Mouse (Mus musculus) mesoderm, embryonic 11.5 days (tissue): ENCODE data around the gene Atp6v1fnb.

Source experiments
- DNase-seq: peaks from one replicate; pipeline ENCODE4 v3.0.0-alpha.2; 2012; ENCODE audit warnings: low read depth, low spot score

Atp6v1fnb gene

DNA sequence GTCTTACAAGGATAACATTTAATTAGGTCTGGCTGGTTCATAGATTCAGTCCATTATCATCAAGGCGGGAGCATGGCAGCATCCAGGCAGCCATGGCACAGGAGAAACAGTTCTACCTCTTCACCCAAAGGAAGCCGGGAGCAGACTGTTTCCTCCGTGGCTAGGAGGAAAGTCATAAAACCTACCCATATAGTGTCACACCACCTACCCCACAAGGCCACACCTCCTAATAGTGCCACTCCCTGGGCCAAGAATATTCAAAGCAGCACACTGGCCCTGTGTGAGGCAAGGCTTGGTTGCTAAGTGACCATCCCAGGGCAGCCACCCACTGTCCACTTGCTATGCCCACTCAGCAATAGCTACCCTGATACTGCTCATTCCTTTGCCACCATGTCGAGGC is at the start of gene Atp6v1fnb:
TSS of gene Atp6v1fnb (plus strand) at position 301 of the 400 bp plus-strand sequence.
- no peak for DNase-seq

DNA sequence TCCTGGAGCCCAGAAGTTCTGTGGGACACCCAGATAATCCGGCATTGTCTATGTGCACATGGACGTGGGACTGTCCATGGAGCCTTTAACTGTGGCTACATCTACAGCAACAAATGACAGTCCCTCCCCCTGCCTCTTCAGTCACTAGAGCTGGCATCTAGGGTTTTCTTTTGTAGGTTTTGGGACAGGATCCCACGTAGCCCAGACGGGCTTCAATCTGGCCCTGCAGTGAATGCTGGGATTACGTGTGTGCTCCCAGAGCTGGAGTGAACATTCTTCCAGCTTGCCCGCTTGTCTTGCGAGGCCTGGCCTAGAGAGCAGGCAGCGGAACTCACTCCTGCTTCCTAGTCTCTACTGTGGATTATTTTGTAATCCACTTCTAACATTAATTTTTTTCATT is 46.1 kb upstream of the Atp6v1fnb start:
- DNase-seq = no peak

DNA sequence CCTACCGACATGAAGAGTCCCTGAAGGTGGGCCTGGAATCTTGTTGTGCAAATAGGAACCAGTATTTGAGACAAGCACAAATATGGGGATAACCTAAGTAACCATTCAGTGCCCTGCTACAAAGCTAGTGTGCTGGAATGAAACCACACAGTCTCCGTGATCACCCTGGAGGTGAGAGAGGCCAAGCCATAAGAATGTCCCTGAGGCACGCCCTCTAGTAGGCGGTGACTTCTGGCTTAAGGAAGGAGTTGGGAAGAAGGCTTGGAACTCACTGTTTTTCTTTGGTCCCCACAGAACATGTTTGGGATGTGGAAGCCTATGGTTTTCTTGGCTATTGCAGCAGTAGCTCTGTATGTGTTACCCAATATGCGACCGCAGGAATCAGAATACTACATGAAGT is 44.9 kb upstream of the Atp6v1fnb start:
- DNase-seq = no peak

DNA sequence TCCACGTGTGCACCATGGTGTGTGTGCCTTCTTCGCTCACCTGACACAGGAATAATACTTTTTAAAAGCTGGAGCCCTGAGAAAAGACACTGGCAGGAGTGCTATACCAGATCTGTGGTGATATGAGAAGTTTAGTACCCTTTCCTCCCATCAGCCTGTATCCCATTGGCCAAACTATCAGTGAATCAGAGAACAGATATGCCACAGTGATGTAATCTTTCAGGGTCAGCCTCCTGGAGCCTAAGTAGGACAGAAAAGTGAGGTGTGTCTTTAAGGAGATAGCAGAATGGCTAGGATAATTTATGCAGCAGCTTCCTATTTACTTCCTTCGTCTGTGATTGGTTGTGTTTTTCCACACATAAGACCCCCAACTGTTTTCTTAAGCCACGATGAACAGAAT is 43.1 kb upstream of the Atp6v1fnb start:
- no peak for DNase-seq

DNA sequence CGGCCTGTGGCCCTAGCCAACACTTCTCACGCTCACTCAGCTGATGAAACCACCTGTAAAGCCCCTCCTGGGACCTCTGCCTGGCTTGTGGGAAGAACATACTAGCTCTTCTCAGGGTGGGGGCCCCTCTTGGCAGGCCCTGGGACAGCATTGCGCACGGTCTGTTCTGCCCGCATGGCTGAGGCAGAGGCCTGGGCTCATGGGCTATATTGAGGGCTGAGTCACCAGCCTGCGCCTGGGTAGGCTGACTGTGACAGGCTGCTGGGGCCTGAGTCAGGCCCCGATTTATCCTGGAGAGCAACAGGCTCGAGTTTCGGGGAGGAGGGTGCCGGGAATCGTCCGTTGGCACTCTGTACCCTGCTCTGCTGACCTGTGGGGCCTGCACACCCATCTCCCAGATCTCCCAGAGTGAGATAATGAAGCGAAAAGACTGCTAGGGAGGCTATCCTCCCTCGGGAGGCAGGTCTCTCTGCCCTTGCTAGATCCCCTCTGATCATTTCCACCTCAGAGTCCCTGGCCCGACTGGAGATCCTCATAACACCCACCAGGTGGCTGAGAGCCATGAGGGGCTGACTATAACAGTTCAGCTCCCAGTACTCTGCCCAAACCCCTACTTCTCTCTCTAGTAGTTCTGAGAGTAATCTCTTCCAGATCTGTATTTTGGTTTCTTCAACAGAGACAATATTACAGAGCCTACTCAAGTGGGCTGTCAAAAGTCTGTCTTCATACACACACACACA is 40.4 kb upstream of the Atp6v1fnb start:
- DNase-seq = peak; percentile 23

DNA sequence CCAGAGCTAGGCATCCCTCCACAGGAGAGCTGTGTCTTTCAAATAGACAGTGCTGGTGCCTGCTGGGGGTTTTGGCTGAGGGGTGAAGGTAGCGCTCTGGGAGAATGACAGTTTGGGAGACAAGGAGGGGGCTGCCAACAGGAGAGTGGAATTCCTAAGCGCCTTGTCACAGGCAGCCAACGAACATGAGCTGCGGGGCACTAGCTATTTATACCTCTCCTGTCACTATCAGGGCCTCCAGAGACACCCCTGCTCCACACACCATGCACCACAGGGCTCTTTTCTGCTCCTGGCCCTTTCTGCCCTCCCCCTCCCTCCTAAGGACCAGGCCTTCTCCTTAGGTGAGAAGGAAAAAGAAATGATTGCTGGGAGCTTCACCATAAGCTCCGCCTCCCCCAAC is 39.8 kb upstream of the Atp6v1fnb start:
- no peak for DNase-seq

DNA sequence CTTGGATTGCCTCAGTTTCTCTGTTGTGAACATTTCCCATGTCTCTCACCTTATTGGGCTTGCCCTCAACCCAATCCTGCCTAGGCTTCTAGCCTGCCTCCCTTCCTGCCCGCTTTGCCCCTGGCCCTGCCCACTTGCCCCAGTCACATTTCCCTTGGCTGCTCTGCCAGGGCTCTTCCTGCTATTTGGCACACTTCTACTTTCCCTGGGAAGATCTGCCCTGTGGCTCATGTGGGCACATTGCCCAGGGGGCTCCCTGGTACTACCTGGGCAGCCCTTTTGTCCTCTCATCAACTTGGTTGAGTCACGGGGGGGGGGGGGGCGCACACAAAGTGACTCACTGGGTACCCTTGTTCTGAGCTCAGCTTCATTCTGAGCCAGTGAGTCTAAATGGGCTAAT is 39.1 kb upstream of the Atp6v1fnb start:
- DNase-seq = no peak

DNA sequence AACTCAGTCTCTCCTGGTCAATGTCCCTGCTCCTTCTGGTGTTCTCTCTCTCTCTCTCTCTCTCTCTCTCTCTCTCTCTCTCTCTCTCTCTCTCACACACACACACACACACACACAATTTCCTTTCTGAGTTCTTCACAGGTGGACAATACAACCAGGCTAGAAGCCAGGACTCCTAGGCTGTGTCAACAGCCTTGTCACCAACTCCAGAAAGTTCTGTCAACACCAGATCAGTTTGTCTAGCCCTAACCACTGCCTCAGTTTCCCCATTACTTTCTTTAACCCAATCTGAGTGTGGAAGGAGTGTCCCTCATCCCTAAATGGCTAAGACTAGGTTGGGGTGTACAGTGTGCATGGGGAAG is 38.6 kb upstream of the Atp6v1fnb start:
- DNase-seq = no peak

DNA sequence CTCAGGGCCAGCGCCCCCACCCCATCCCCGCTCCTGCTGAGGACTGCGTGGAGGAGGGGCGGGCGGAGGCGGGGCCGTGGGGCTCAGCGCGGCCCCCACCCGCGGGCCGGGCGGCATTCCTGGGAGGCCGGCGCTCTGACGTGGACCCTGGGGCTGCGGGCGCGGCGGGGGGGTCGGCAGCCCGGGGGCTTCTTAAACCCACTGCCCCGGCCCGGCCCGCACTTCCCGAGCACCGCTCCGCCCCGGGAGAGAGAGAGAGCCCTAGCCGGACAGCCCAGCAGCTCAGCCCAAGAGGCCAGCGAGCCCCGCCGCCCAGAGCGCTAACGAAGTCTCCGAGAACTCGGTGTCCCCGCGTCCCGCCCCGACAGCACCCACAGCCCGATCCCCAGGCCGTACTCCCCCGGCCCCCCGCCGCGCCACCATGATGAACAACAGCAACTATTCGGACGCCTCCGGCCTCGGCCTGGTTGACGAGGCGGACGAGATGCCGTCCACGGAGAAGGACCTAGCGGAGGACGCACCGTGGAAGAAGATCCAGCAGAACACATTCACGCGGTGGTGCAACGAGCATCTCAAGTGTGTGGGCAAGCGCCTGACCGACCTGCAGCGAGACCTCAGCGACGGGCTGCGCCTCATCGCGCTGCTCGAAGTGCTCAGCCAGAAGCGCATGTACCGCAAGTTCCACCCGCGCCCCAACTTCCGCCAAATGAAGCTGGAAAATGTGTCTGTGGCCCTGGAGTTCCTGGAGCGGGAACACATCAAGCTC is 38.0 kb upstream of the Atp6v1fnb start, which contains the start of gene Flnc:
TSS of gene Flnc (plus strand) at position 219 of the 766 bp plus-strand sequence.
- DNase-seq = peak; percentile 48

DNA sequence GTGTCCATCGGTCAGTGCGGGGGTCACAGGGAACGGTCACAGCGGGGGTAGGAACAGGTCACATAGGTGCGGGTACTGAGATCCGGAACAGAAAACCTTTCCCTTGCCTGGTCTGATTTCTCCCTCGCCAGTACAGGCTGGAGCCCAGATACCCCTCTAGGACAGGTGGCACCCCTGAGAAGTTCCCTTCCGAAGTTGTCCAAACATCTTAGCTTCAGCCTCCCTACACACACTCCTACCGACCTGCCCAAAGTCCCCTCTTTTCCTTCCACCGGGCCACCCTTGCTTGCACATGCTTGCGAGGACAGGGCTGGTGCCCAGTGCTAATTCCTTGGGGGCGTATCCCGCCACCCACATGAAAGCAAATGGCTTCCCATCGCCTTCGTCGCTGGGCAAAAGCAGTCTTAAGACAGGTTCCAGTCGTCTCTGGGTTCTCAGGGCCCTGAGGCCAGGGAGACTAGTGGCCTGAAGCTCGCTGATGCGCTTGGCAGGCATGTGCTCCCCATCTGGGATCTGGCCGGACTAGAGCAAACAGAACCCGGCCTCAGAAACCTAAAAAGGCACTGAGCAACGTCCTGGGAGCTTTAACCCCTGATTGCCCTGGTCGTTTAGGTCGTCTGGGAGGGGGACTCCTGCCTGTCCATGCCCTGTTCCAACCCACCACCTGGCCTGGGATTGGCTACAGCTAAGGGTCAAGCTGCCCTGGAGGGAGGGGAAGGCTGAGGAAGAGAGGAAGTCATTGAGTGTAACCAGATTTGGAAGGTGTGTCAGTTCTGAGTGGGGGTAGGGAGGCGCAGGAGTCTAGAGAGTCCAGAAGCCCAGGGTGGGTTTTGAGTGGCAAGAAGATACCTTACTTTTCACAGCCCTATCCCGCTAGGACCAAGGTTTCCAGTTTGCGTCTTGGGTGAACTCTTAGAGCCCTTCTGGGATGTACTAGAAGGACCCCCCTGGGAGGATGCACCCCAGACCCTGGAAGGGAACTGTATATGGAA is 37.1 kb upstream of the Atp6v1fnb start:
- DNase-seq = peak; percentile 60

DNA sequence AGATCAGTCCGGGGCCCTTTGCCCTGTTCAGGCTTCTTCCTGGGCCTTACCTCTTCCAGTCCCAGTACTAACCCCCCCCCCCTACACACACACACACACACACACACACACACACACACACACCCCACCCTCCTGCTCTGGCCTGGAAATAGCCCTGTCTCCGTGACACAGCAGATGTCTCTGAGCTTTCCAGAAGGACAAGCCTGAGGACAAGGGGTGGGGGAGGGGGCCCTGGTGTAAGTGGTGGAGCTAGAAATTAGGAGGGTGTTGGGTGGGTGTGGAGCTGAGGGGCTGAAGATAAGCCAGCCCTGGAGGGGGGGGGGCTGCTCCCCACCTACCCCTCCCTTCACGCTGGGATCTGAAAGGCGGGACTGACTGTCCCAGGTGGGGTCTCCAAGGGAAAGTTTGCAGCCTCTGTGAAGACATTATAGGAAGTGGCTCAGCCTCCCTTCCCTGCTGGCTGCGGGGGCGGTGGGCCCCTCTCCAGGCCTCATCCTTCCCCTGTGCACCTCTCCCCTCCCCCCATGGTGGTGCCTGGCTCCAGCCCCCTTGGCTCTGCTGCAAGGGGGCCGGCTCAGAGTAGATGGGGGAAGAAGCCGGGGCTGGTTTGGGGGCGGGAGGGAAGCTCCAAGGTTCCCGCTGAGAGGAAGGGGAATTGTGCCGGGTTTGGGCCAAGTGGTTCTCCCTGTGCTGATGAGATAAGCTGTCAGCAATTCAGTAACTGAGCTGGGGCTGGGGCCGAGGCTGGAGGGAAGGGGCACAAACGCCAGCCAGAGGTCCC is 36.1 kb upstream of the Atp6v1fnb start:
- peak; percentile 64 for DNase-seq

DNA sequence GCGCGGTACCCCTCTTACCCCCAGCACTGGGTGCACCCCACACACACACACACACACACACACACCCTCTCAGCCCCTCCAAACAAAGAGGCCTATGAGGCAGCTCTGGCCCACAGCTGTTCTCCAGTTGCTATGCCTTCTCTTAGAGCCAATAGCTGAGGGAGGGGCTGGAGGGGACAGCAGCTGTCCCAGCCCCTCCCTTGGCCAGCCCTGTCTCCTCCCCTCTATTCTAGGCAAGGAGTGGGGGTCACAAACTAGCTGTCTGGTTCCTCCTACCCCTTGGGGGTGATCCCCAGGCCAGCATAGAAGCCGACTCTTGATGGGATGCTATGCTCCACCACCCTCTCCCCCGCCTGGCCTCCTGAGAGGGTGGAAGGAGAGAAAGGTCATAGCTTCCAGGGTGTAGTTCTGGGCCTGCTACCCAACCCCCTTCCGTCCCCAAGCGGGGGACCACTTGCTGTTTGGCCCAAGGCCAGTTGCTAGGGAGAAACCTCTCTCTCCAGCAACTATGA is 35.2 kb upstream of the Atp6v1fnb start:
- peak; percentile 65 for DNase-seq

DNA sequence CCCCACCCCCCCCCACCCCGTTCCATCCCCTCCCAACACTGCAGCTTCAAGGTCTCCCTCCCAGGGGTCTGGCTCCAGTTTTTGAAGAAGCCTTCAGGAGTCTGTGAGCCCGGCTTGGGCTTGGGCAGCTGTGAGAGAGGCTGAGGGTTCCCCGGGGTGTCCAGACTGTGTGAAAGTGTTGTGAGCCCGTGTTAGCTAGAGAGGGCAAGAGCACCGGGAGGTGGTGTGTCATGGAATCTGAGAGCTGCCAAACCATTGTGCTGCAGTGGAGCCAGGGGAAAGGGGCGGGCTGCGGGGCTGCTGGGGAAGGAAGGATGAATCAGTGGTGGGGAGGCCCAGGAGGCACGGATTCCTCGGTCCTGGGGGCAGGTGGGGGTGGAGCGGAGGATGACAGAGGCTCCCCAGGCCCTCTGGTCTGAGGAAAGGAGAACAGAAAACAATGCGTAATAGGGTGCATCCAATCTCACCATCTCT is 34.7 kb upstream of the Atp6v1fnb start:
- no peak for DNase-seq

DNA sequence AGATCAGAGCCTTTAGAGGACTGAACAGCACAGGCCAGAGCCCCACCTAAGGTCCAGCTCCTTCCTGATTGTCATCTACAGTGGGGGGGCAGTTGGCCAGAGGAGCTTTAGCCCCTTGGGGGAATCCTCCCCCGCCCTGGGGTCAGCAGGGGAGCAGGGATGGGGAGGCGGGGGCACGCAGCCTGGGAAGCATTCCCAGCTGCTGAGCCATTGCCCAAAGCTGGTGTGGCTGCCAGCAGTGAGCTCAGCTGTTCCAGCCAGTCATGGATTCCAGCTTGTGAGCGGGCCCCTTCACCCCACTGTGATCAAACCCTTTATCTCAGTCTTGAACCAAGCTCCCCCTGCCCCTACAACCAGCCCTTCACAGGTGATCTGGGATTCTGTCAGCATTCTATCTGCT is 32.0 kb upstream of the Atp6v1fnb start:
- no peak for DNase-seq

DNA sequence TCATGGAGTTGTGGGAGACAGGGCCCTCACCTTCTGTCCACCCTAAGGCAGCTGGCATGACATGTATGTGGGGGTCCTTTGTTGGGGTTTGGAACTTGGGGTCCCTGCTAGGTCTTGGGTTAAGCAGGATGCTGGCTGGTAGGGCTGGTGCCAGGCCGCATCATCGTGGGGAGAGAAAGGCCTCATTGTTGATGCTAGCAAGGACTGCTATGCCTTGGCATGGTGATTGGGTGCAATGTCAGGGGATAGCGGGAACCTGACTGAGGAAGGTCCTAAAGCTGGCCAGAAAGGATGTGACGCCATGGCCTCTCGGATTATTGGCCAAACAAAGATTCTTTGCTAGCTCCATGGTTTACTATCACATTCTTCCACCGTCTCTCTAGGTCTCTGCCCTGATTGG is 31.4 kb upstream of the Atp6v1fnb start:
- no peak for DNase-seq

DNA sequence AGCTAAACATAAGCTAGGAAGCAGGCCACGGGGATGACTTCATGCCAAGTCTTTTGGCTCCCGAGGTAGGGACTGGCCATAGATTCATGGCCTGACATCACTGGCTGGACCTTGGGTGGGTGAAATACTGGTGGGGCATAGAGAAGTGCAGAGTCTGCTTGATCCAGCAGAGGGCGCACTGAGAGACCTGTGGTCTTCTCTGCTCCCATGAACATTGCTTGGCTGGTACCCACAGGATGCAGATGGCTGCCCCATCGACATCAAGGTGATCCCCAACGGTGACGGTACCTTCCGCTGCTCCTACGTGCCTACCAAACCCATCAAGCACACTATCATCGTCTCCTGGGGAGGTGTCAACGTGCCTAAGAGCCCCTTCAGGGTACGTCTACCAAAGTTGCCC is 26.5 kb upstream of the Atp6v1fnb start:
- peak; percentile 52 for DNase-seq

DNA sequence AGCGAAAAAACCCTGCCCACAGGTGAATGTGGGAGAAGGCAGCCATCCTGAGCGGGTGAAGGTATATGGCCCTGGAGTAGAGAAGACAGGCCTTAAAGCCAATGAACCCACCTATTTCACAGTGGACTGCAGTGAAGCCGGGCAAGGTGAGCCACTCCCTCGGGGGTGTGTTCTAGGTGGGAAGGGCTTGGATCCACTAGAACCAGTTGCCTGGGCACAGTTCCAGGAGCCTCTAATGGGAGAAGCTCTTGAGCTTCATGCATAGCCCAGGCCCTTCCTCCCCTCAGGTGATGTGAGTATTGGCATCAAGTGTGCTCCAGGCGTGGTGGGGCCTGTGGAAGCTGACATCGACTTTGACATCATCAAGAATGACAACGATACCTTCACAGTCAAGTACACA is 25.9 kb upstream of the Atp6v1fnb start:
- no peak for DNase-seq

DNA sequence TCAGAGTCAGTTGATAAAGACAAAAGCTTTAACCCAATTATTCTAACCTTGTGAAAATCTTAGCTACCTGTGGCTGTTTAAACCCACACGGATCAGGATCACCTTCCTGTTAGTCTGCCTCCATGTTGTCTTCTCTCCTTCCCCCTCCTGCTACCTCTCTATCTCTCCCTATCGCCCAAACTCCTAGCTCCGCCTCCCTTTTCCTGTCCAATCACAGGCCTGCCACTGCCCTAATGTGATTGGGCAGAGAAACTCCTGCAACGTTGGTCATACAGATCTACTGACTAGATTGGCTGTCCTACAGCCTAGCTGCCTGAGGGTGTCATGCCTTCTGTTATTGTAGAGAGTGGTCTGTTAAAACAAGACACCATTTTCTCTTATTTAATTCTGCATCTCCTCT is 21.4 kb upstream of the Atp6v1fnb start:
- DNase-seq = no peak

DNA sequence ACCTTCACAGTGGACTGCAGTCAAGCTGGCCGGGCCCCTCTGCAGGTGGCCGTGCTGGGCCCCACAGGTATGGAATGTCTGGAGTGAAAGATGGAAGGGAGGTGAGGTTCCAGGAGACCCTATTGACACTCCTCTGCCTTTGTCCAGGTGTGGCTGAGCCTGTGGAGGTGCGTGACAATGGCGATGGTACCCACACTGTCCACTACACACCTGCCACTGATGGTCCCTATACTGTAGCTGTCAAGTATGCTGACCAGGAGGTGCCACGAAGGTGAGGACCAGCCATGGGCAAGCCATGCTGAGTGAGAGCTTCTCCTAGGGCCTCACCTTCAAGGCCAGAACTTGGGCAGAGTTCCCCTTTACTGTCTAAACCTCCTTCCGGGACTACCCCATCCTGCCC is 20.6 kb upstream of the Atp6v1fnb start:
- no peak for DNase-seq

DNA sequence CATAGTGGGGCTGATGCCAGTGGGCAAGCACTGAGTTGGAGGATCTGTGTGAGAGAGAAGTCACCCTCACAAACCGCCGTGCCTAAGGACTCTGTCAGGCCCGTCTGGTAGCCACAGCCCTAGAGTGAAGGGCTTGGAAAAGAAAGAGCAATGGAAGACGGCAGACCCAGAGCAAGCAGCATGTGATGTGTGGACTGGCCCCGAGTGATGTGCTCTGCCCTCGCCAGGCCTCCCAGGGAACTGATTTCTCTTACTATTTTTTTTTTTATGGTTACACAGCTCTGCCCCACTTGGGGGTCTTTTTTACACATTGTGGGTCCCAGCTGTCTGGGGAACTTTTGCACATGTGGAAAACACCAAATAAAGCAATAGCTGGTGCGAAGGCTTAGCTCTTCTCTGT is 9.7 kb upstream of the Atp6v1fnb start:
- no peak for DNase-seq

DNA sequence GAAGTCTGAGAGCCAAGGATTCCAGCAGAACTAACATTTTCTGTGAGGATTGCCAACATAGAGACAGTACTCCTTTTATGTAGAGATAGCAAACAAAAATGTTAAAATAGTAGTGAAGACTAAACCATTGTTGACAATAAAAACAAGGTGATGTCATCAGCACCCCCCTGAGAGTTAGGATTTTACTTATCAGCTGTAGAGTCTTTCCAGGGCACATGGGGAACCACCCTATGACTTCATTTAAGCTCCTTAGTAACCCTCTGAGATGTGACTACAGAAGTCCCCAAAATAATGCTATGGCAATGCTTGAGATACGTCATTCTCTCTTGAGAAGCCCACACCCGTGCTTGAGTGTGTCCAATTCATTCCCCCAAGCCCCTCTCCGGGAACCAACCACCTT is 7.8 kb upstream of the Atp6v1fnb start:
- no peak for DNase-seq
